Mouse (Mus musculus): ENCODE results near the gene Ankrd2. TPM values are rescaled to one million over a fixed set of nuclear protein-coding genes. Genes with fewer than 3 reads are reported as not detected.
A peak's percentile ranks its signal among the peaks of the same experiment; 100 is the strongest.

Ankrd2 gene
- polyA plus RNA-seq, 2 experiments: 0.96 to 1.5 TPM

GRCm38 (mm10) chr19:42038310-42038709 is 2.5 kb downstream of the Ankrd2 start:
- DNase-seq (ENCODE audit: low spot score): no peak
- no peaks in the 10 kb centered on the region for H3K27me3 ChIP-seq (ENCODE audit: control insufficient read depth, insufficient read depth, low read length)
- H3K27ac ChIP-seq (replicated peaks; ENCODE audit: low read depth, low read length): no peak overlapping the region
- no peak overlapping the region for H3K9ac ChIP-seq (ENCODE audit: low read depth, low read length, severe bottlenecking)
- no peak for TF ChIP-seq POLR2A (IDR thresholded peaks at IDR 0.05; ENCODE audit: borderline replicate concordance, extremely low read depth, insufficient read depth, insufficient read length)
- WGBS: 91% methylated on average over 12 of the region's 12 CpGs
- no peak overlapping the region for H3K4me2 ChIP-seq (replicated peaks; ENCODE audit: low read depth, low read length, severe bottlenecking)
- peaks cover 10% of the 10 kb centered on the region; the same call in 1 of the 2 replicates for H3K36me3 ChIP-seq (ENCODE audit: control insufficient read depth, insufficient read depth, low read length)
- H3K9me3 ChIP-seq (ENCODE audit: control insufficient read depth, low read length): no peaks in the 10 kb centered on the region
- no peak overlapping the region for H3K4me3 ChIP-seq (replicated peaks; ENCODE audit: low read length)
- ATAC-seq (ENCODE audit: low FRiP score, low read depth): no peak
- peaks cover 18% of the 10 kb centered on the region; the same call in 1 of the 2 replicates for H3K4me1 ChIP-seq (ENCODE audit: control insufficient read depth, insufficient read depth, low read length)

- no peak for DNase-seq (ENCODE audit: low spot score)
- Histone ChIP-seq H3K4me1 (ENCODE audit: control insufficient read depth, insufficient read depth, low read length) (peaks cover 5% of the 10 kb centered on the region), H3K4me2 (replicated peaks; ENCODE audit: low read depth, low read length, severe bottlenecking) (no peak overlapping the region), H3K9me3 (ENCODE audit: control insufficient read depth, low read length) (no peaks in the 10 kb centered on the region), H3K27me3 (ENCODE audit: control insufficient read depth, insufficient read depth, low read length) (no peaks in the 10 kb centered on the region), H3K27ac (replicated peaks; ENCODE audit: low read depth, low read length) (no peak overlapping the region), H3K9ac (ENCODE audit: low read depth, low read length, severe bottlenecking) (no peak overlapping the region), H3K36me3 (ENCODE audit: control insufficient read depth, insufficient read depth, low read length) (no peaks in the 10 kb centered on the region), H3K4me3 (replicated peaks; ENCODE audit: low read length) (no peak overlapping the region)
- WGBS: 97% methylated on average over 6 of the region's 6 CpGs
- no peak for ATAC-seq (ENCODE audit: low FRiP score, low read depth)
- no peak for TF ChIP-seq POLR2A (IDR thresholded peaks at IDR 0.05; ENCODE audit: borderline replicate concordance, extremely low read depth, insufficient read depth, insufficient read length)
Measured at GRCm38 (mm10) chr19:42043988-42044387, 8.2 kb downstream of the Ankrd2 start.

GRCm38 (mm10) chr19:42045269-42046102 is 9.7 kb downstream of the Ankrd2 start, which contains the start of gene Hoga1:
Gene Hoga1, plus strand, starts transcription at chr19:42045610.
- H3K4me3 ChIP-seq (replicated peaks; ENCODE audit: low read length): peak within 1 kb of the TSS; percentile 34
- peak within 1 kb of the TSS; percentile 40 for H3K9ac ChIP-seq (ENCODE audit: low read depth, low read length, severe bottlenecking)
- H3K9me3 ChIP-seq (ENCODE audit: control insufficient read depth, low read length): no peaks in the 10 kb centered on the region
- peaks cover 5% of the 10 kb centered on the region for H3K4me1 ChIP-seq (ENCODE audit: control insufficient read depth, insufficient read depth, low read length)
- WGBS: 21% methylated on average over 23 of the region's 23 CpGs
- no peaks in the 10 kb centered on the region for H3K36me3 ChIP-seq (ENCODE audit: control insufficient read depth, insufficient read depth, low read length)
- TF ChIP-seq POLR2A (IDR thresholded peaks at IDR 0.05; ENCODE audit: borderline replicate concordance, extremely low read depth, insufficient read depth, insufficient read length): no peak
- ATAC-seq (ENCODE audit: low FRiP score, low read depth): peak; percentile 90
- no peak within 1 kb of the TSS for H3K27ac ChIP-seq (replicated peaks; ENCODE audit: low read depth, low read length)
- peak within 1 kb of the TSS; percentile 48 for H3K4me2 ChIP-seq (replicated peaks; ENCODE audit: low read depth, low read length, severe bottlenecking)
- H3K27me3 ChIP-seq (ENCODE audit: control insufficient read depth, insufficient read depth, low read length): no peaks in the 10 kb centered on the region
- DNase-seq (ENCODE audit: low spot score): peak; percentile 83

- ATAC-seq (ENCODE audit: low FRiP score, low read depth) (no peak), DNase-seq (ENCODE audit: low spot score) (no peak)
- no peak overlapping the region for H3K4me3 ChIP-seq (replicated peaks; ENCODE audit: low read length)
- no peaks in the 10 kb centered on the region for H3K36me3 ChIP-seq (ENCODE audit: control insufficient read depth, insufficient read depth, low read length)
- TF ChIP-seq POLR2A (IDR thresholded peaks at IDR 0.05; ENCODE audit: borderline replicate concordance, extremely low read depth, insufficient read depth, insufficient read length): no peak
- no peak overlapping the region for H3K9ac ChIP-seq (ENCODE audit: low read depth, low read length, severe bottlenecking)
- no peak overlapping the region for H3K27ac ChIP-seq (replicated peaks; ENCODE audit: low read depth, low read length)
- no peaks in the 10 kb centered on the region for H3K27me3 ChIP-seq (ENCODE audit: control insufficient read depth, insufficient read depth, low read length)
- peaks cover 5% of the 10 kb centered on the region for H3K4me1 ChIP-seq (ENCODE audit: control insufficient read depth, insufficient read depth, low read length)
- no peaks in the 10 kb centered on the region for H3K9me3 ChIP-seq (ENCODE audit: control insufficient read depth, low read length)
- no peak overlapping the region for H3K4me2 ChIP-seq (replicated peaks; ENCODE audit: low read depth, low read length, severe bottlenecking)
- 70% methylated on average over 1 of the region's 1 CpGs for WGBS
Measured at GRCm38 (mm10) chr19:42050251-42050650, 14.5 kb downstream of the Ankrd2 start.

GRCm38 (mm10) chr19:42051351-42051750 is 15.6 kb downstream of the Ankrd2 start:
- no peak for TF ChIP-seq POLR2A (IDR thresholded peaks at IDR 0.05; ENCODE audit: borderline replicate concordance, extremely low read depth, insufficient read depth, insufficient read length)
- 92% methylated on average over 3 of the region's 3 CpGs for WGBS

More at GRCm38 (mm10) chr19:42051351-42051750, 15.6 kb downstream of the Ankrd2 start:
- Histone ChIP-seq H3K36me3 (ENCODE audit: control insufficient read depth, insufficient read depth, low read length) (no peaks in the 10 kb centered on the region), H3K4me2 (replicated peaks; ENCODE audit: low read depth, low read length, severe bottlenecking) (no peak overlapping the region), H3K9ac (ENCODE audit: low read depth, low read length, severe bottlenecking) (no peak overlapping the region), H3K9me3 (ENCODE audit: control insufficient read depth, low read length) (no peaks in the 10 kb centered on the region), H3K27ac (replicated peaks; ENCODE audit: low read depth, low read length) (no peak overlapping the region), H3K4me3 (replicated peaks; ENCODE audit: low read length) (no peak overlapping the region), H3K27me3 (ENCODE audit: control insufficient read depth, insufficient read depth, low read length) (no peaks in the 10 kb centered on the region), H3K4me1 (ENCODE audit: control insufficient read depth, insufficient read depth, low read length) (no peaks in the 10 kb centered on the region)
- DNase-seq (ENCODE audit: low spot score) (no peak), ATAC-seq (ENCODE audit: low FRiP score, low read depth) (no peak)

Measured in limb, embryonic 14.5 days (tissue).